Mouse (Mus musculus) heart, adult 2 months (tissue): ENCODE results near the gene Epb41l2.

Experiments used
- CTCF ChIP-seq: fragments of 200-600 bp; IDR thresholded peaks from 2 replicates; pipeline ENCODE4 v1.8.1; 2022; ENCODE audit warnings: antibody characterized with exemption, mild to moderate bottlenecking, moderate library complexity
- EP300 ChIP-seq: fragments of 200-500 bp; IDR thresholded peaks from 2 replicates; pipeline ENCODE4 v1.6.1; 2011; ENCODE audit warnings: low read depth, low read length, control low read depth; ENCODE audit not compliant: insufficient read depth
- POLR2A ChIP-seq: fragments of 200-500 bp; IDR thresholded peaks from 2 replicates; pipeline ENCODE4 v1.6.1; 2011; ENCODE audit warnings: mild to moderate bottlenecking, low read depth, low read length, control low read depth; ENCODE audit not compliant: insufficient read depth

DNA sequence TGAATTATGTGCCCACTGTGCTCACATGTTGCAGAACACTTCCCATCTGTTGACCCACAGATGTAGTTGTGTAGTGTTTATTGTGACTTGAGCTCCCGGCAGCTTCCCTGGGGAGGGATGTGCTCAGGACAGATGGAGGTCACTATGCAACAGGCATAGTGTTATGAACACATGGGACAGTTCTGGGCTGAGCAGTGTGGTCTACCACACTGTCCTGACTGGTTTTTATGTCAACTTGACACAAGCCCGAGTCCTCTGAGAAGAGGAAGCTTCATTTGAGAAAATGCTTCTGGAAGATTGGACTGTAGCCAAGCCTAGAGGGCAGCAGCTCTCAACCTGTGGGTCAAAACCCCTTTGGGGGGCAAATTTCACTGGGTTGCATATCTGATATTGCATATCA lies 173.5 kb downstream of the Epb41l2 start:
- TF ChIP-seq POLR2A (no peak), EP300 (no peak), CTCF (no peak)
